Mouse (Mus musculus) liver (tissue): ENCODE measurements around the gene Mapk10.
A peak's percentile ranks its signal among the peaks of the same experiment; 100 is the strongest.

Experiments
- DNase-seq: peaks from one replicate; pipeline ENCODE4 v3.0.0-alpha.2; 2020; ENCODE audit warnings: mixed read lengths

Mapk10 gene

DNA sequence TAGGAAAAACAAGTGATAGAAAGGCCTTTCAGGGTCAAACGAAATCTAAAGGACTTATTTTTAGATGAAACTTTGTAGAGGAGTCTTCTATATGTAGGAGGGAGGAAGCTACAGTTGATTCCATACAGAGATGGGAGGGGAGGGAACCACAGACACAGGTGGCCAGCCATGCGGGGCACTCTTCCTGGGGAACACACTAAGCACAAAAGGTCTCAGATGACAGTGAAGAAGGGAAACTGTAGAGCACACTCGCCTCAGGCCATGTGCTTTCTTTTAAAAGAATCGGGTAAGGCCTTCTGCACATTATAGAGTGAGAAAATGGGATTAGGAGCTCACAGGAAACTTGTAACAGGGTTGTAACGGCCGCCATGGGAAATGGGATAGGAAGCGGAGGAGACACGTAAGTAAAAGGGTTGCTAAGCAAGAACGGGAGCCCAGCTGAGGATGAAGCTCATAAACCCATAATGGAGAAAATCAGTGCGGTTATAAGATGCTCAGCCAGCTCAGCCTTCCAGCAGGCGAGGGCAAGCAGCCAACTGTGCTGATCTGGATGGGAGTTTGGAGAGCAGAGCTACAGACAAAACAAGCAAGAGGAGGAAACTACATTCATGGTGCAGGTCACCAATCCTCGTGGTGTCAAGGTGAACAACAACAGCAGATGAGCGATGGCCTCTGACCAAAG is 182.1 kb downstream of the Mapk10 start:
- DNase-seq, result peak; percentile 5

DNA sequence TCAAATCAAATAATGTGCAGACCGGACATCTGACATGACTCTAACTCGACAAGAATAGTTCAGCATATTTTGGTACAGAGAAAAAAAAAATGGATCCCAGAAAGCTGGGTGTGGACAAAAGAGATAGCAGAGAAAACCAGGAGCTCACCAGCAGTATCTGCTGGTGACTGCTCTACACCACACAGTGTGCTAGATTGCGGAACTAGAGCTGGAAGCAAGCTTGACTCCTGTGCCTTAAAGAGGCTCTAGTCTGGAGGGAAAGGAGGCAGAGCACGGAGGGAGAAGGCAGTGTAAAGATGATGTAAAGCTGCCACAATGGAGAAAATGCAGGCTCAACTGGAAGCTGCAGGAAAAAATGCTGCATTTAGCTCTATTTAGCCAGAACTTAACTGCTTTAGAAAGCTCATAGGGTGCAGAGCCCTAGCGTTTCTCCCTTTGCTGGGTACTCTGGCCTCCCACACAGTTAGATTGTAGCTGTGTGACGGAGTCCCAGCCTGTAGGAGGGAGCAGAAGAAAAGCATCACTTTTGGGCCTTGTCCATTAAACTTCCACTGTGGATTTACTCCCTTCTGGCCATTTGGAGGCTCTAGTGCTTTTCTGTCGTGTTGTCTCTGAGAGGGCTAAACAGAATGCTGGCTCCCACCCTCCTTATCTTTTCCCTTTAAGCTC is 188.5 kb downstream of the Mapk10 start:
- no peak for DNase-seq

DNA sequence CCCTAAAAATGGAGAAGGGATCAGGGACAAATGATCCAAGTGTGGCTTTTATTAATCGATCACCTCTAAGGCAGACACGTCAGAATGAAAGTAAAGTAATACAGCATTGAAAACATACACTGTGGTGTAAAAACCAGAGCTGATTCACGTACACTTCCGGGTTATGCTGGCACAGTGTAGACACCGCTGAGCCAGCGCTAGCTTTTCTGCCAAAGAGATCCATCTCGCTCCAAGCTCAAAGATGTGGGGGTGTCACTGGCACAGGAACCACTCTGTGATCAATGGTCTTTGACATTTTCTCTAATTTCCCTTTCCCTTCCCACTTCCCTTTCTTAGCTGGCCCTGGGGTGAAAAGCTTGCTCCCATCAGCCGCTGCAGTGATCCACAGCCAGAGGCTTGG is 189.7 kb downstream of the Mapk10 start:
- no peak for DNase-seq

DNA sequence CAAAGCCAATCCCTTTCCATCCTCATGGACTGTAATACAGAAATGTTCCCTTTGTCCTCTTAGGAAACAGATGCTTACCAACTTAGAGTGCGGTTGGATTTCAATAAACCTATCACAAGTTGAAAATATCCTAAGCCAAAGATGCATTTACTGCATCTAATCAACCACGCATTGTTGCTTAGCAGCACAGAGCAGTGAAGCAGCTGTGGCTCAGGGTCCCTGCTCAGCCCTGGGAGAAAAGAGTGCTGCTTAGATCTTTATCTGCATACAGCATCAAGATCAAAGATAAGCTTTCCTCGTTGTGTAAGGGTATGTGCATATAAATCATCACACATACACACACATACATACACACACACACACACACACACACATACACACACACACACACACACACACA is 190.2 kb downstream of the Mapk10 start:
- DNase-seq, result no peak

DNA sequence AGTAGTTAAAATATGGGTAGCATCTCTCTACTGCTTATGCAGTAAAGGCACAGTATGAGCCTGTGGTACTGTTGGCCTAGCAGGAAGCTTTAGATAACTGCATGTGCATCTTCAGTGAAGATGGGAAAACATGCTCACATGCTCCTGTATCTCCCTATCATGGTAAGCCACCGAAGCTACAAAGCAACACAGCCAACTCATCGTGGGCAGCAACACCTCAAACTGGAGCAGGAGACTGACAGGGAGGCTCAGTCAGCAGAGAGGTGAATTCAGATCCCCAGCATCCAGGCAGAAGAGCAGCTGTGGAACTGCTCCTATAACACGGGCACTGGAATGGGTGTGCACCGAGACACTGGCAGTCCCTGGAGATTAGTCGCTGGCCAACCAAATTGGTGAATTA is 191.0 kb downstream of the Mapk10 start:
- no peak for DNase-seq

DNA sequence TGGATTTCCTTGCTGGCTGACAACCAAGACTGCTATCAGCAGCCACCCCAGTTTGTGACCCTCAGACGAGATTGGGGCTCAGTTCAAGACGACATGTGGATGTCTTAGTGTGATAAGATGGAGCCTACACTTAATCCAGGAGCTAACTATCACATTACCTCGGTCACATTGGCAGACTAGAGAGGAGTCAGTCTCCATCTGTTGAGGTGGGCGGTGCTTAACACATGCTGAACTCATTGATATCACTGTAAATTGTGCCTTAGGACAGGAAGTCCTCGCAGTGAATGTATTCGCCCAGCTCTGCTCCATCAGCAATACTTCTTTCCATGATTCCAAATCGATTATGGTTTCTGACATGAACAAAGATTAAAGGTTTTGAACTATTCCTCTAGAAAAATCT is 193.5 kb downstream of the Mapk10 start:
- no peak for DNase-seq

DNA sequence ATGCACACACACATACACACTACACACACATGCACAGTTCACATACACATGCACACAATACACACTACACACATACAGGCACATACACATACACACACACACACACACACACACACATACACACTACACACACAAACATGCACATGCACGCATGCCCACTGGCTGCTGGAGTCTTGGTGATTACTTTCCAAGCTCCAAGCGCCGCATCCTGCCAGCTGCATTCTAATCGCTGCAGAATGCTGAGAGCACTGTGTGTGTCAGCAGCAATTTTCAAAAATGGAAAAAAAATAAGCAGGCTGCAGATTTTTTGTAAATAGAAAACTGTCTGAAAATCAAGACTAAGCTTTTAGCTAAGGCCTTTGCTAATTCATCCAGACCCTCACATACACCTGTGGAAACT is 196.8 kb downstream of the Mapk10 start:
- no peak for DNase-seq

DNA sequence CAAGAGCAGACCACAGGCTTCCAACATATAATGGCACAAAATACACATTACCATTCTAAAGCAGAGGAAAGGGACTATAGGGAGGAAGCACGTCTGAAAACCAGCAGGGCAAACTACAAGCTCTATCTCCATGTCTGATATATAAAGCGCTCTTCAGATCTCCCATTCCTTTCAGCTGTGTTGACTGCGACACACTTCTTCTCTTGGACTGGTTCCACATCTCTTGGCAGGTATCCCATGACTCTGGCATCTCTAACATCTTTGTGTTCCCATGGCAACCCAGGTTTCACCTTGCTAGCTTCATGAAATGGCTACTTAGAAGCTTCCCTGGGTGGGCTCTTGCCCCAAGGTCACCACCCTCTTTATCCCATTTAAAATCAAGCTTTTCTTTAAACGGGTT is 202.2 kb downstream of the Mapk10 start:
- DNase-seq, result no peak

DNA sequence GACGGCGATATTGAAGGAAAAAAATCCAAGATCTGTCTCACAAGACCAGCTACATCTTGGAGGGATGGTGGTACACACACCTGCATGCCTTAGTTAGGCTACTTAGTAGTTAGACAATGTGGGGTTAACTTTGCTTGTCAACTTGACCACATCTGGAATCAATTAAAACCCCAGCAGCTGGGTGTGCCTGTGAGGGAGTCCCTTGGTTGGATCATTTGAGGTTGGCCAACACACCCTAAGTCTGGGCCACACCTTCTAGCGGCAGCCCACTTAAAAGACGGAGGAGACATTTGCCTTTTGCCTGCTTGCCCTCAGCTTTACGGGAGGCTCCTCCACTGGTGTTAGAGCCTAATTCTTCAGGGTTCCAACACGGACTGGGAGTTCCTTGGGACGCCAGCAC is 209.0 kb downstream of the Mapk10 start:
- no peak for DNase-seq

DNA sequence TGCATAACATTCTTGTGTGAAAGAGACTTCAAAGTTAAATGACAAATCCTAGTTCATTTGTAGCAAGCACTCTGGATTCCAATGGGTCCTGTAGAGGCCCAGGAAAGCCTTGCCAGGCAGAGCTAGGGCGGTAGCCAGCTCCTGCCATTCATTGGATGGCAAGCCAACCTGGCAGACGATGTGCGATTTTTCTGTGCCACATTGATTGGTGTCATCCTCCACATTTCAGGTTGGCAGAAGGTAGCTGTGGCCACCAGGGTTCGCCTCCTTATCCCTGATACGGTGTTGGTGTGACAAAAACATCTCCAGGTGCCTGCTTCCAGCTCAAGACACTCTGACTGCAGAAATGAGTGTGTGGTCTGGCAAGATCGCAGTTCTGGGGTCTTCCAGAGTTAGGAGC is 210.6 kb downstream of the Mapk10 start:
- DNase-seq, result no peak

DNA sequence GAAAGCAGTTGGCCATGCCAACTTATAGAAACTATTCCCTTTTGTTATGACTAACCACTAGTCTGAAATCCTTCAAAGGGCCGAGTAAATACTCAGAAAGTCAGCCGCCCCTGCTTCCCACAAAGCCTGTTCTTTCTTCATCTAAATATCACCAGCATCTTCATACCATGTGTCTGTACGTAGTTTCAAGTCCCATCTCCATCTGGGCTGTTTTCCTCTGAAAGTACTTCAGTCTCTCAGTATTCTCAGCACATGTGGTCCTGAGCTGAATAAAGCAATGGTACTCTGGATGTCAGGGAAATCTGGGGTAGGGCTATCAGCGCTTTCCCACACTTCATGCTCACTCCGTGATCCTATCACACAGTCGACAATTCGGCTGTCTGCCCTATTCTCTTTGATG is 212.6 kb downstream of the Mapk10 start:
- DNase-seq, result no peak

DNA sequence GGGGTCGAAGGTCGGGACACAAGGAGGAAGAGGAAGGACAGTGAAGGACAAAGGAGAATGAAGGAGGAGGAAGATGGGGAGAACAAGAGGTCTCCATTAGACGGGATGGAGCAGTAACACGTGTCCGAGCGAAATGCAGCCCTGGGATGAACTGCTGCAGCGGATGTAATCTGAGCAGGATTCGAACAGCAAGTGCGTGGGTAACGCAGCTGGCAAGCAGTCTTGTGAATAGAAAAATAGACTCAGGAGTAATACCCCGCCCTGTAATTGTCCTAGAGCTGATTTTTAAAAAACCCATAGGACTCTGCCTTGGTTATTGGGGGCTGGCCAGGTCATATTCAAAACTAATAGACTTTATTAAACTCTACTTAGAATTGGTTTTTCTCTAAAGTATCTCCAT is 213.2 kb downstream of the Mapk10 start:
- no peak for DNase-seq

DNA sequence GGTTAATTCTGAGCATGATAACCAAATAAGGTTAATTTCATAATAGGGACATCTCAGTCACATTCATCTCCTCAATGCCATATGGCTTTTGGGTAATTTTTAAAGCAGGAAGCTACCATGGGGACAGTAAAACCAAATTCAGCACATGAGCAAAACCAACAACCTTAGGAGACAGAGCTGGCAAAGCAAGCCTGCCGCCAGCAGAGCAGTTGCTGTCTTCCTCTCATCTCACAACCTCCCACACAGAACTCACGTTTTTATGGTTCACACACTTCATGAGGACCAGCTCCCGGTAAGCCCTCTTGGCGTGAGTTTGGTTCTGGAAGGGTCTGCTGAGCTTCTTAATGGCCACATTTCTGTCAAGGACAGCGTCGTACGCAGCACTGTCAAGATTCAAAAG is 214.8 kb downstream of the Mapk10 start:
- DNase-seq, result no peak

DNA sequence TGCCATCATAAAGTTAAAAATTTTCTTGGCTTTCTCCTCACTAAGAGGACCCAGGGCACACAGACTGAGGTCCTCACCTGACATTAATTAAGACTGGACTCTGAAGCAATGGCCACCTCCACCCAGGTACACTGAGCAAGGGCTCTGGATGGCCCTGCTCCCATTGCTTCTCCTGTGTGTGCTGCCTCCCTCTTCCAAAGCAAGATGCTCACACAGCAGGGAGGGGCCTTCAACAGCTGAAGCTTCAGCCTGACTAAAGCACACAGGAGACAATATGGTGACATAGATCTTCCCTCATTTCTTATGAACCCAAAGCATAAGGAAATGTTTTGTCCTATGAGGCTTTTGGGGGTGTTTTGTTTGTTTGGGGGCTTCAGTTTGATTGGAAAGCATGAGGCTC is 215.2 kb downstream of the Mapk10 start:
- no peak for DNase-seq

DNA sequence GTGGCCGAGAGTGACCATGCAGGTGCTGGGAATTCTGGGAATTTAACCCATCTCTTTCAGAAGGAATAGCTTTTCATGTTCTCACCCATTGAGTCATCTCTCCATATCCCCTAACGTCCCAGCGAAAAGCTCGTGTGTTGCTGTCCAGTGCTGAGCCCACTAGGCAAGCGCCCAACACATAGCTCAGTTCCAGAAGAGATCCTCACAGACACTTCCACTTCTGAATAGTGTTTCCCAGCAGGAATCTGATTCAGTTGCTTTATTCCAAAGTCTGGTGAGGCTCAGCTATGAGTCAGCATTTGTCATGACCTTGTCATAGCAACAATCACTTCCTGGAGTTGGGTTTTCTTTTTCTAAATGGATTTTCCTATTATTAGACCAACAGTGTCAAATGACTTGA is 217.2 kb downstream of the Mapk10 start:
- no peak for DNase-seq

DNA sequence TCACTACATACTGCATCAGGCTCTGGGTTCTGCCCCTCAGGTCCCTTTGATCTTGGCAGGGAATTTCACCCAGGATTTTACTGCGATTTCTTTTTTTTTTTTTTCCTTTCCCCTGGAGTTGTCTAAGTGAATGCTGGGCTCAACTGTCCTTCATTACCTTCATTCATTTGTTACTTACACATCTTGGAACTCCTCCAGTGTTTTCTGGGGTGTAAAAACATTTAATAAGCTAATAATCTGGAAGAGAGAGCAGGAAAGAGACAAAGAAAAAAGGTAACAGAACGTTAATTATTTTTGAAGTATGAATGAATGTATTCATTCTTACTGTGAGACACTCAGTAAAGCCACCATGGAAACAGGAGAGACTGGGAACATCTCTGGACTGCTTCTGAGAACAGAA is 219.4 kb downstream of the Mapk10 start:
- no peak for DNase-seq

DNA sequence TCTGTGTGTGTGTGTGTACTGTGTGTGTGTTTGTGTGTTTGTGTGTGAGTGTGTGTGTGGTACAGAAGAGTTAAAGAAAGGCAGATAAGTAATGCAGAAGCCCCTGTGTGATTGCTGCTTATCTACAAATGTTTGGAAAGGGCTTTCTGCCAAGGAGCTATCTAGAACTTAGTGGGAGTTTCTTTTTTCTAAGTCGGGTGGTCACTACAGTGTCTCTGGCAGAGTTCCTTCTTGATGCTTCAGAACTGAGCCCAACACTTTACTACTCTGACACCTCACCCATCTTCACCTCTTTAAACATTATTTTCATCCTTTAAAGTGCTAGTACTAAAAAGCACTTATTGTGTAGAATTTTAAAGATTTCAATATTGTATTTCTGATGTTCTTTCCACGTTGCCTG is 232.8 kb downstream of the Mapk10 start:
- DNase-seq, result no peak

DNA sequence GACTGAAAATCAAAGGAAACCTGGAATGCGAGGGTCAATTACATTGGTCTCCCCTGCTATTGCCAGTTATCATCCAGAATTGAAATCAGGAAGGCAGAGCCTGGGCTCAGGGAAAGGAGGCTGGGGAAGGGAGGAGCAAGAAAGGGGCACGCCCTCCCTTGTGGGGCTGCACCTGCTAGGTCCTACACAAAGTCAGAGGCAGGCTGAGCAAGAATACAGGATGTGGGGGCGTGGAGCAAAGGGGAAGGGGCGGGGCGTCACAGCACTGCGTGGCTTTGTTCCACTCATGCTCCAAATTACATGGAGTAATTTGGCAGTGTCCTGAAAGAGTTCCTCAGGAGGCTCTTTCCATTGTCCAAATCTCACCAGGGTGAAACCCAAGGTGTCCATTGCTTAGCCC is 234.0 kb downstream of the Mapk10 start:
- no peak for DNase-seq

DNA sequence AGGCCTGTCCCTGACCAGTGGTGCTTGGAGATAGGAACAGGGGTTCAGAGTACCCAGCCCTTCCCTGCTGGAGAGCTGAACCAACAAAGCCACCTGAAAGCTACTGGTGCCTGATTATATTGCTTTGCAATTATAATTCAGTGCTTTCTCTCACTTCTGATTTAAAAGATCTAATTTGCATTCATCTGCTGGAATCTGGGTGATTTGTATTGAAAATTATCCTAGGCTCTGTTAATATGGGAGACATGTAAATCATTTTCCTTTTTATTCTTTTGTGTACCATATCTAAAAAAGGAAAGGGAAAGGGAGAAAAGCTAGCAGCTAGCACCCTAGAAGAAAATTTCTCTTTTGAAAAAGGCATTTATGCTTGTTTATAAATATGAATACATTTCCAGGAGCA is 234.6 kb downstream of the Mapk10 start:
- DNase-seq, result no peak

DNA sequence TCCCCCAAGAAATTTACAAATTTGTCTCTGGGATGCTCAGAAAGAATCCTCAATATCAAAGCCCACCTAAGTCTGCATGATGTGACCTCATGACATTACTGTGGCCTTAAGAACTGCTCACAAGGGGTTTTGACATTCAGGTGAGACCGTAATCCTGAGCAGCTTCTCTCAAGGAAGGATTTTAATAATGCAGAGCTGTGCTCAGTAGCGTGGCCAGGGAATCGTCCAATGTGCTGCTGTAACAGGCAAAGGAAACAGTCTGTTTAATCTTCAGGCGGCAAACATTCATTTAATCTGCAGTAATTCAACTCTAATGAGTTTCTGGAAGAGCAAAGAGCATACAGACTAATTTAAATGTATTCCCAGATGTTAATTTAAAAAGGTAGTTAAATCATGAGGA is 236.7 kb downstream of the Mapk10 start:
- no peak for DNase-seq

DNA sequence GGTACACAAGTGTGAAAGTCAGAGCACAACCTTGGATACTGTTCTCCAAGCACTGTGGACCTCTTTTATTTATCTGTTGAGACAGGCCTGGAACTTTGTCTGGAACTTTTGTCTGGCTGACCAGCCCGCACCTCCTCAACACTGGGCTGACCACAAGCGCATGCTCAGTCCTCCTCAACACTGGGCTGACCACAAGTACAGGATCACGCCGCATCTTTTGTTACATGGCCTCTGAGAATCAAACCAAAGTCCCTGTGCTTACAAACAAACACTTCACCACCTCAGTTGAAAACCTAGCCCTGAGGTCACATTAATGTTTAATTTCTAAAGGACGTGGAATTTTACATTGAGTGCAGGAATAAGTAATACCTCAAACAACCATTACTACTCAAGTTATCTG is 246.7 kb downstream of the Mapk10 start:
- no peak for DNase-seq

DNA sequence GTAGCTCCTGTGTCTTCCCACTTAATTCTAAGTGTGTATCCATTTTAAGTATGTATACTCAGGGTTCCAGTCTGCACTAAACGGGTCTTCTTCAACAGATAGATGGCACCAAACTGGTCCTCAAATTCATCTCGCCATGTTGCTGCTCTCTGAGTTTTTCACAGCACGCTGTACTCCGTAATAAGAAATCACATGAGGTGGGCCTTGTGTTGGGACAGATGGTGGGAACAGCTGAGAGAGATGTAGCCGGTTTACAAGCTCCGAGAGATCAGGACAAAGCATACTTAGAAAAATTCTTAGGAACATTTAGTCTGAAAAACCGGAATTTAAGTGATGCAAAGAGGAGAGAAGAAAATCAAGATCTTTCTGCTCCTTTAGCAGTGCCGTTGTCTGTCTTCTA is 257.7 kb downstream of the Mapk10 start:
- DNase-seq, result no peak

DNA sequence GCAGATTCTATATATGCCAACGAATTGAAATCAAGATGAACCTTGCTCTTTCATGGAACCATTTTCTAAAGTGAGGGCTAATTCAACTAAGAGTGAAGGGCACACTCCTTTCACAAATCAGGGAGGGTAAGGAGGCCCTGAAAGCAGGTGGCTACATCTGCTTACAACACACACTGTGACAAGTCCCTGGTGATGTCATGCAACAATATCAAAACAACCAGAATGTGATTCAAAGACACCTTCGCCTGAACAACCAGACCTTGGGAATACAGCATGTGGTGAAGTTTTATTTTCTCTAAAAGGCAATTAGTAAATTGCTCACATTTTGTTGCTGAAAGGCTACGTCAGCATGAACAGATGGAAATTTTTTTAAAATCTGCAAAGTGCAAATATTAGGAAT is 258.2 kb downstream of the Mapk10 start:
- no peak for DNase-seq

DNA sequence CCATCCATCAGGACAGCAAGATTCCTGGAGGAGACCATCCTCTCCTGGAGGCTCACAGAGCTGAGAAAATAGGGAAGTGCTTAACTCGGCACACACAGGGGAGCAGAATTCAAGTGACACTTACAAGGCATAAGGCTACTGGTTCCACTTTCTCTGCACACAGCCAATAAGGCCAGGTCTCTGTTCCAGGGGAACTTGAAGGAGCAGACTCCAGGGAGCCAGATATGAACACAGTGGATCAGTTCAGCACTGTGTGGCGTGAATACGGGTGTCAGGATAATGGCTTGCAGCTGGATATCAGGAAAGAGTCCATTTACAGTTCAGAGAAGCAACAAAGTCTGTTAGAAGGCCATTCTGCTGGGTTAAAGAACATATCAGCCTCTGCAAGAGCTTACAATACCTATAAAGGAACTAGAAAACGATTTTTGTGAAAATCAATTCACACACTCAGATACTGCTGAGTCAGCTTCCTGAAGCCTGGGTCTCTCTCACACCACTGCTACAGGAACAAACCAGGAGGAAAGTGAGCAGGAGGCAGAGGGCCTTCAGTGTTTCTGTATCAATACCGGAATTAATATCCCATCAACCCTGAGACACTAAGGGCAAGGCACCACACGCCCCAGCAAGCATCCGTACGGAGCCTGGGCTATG is 263.9 kb downstream of the Mapk10 start:
- DNase-seq, result no peak

DNA sequence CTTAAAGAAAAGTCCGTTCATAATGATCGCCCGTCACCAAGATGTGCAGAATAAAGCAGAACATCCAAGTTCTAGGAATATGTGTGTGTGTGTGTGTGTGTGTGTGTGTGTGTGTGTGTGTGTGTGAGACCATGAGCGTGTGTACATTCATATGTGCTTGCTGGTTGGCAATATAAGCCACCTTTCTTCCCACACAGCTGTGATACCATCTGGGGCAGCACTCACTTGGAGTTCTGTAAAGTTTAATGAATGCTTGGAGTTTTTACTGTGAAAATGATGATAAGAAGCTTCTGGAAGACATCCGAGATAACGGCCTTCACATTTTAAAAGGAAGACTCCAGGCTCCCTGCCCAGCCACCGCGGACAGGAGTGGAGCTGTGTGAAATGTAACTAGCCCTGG is 264.5 kb downstream of the Mapk10 start:
- DNase-seq, result no peak
